Mouse (Mus musculus): ENCODE measurements around the gene Acyp2. TPM values are rescaled to one million over a fixed set of nuclear protein-coding genes. Genes with fewer than 3 reads are reported as not detected.

Gene Acyp2
- polyA plus RNA-seq, 1 experiment = 4.5 TPM

DNA sequence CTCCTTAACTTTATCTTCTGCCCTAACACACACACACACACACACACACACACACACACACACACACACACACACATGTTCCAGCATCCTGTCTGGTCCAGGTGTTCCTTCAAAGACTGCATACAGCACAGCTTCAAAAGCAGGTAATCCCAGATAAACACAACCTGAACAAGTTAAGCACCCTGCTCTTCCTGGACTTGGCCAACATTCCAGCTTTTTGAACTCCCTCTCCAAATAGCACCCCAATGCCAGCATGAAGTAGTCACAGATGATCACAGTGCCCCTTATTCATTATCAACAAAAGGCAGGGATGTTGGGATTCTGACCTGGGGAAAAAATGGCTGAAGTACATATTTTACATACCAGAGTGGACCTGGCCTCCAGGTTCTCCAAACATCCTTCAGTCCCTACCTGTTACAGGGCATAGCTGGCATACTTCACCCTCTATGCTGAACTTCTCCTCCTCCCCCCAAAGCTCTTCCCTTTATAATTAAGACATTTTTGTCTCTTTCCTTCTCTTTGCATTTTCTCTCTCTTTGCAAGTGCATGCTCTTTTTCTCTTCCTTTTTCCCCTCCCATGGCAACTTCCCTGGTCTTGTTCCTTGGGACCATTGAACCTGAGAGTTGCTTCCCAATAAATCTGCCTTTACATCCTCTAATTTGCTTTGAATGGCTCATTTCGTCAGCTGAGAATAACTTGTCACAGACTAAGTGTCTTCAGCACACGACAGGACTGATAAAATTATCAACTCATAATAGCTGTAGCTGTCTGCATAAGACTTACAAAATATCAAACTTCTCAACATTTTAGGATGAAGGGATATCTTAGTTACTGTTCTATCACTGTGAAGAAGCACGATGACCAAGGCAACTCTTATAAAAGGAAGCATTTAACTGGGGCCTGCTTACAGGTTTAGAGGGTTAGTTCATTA is 41.5 kb downstream of the Acyp2 start:
- no peaks in the 10 kb centered on the region for H3K4me1 ChIP-seq (ENCODE audit: control insufficient read depth, insufficient read depth, low read length)
- H3K4me3 ChIP-seq (ENCODE audit: insufficient read depth, low read length) = no peak overlapping the region

GRCm38 (mm10) chr11:30597259-30597658 is 52.1 kb downstream of the Acyp2 start:
- Histone ChIP-seq H3K27ac (ENCODE audit: insufficient read depth, low read depth, low read length) (no peak overlapping the region), H3K4me1 (ENCODE audit: control insufficient read depth, insufficient read depth, low read length) (no peaks in the 10 kb centered on the region), H3K4me3 (ENCODE audit: insufficient read depth, low read length) (no peak overlapping the region)
- TF ChIP-seq POLR2A (IDR thresholded peaks at IDR 0.05; ENCODE audit: borderline replicate concordance, low read depth, low read length) (no peak), CTCF (IDR thresholded peaks at IDR 0.05; ENCODE audit: low read depth, low read length) (no peak)

More for the DNA sequence above, 41.5 kb downstream of the Acyp2 start:
- TF ChIP-seq POLR2A (IDR thresholded peaks at IDR 0.05; ENCODE audit: borderline replicate concordance, low read depth, low read length) (no peak), CTCF (IDR thresholded peaks at IDR 0.05; ENCODE audit: low read depth, low read length) (no peak)
- no peak overlapping the region for H3K27ac ChIP-seq (ENCODE audit: insufficient read depth, low read depth, low read length)

- H3K27ac ChIP-seq (ENCODE audit: insufficient read depth, low read depth, low read length) = no peak overlapping the region
- no peak for TF ChIP-seq CTCF (IDR thresholded peaks at IDR 0.05; ENCODE audit: low read depth, low read length)
- TF ChIP-seq POLR2A (IDR thresholded peaks at IDR 0.05; ENCODE audit: borderline replicate concordance, low read depth, low read length) = no peak
- no peaks in the 10 kb centered on the region for H3K4me1 ChIP-seq (ENCODE audit: control insufficient read depth, insufficient read depth, low read length)
- H3K4me3 ChIP-seq (ENCODE audit: insufficient read depth, low read length) = no peak overlapping the region
These were observed 69.4 kb downstream of the Acyp2 start for GRCm38 (mm10) chr11:30580008-30580407.

DNA sequence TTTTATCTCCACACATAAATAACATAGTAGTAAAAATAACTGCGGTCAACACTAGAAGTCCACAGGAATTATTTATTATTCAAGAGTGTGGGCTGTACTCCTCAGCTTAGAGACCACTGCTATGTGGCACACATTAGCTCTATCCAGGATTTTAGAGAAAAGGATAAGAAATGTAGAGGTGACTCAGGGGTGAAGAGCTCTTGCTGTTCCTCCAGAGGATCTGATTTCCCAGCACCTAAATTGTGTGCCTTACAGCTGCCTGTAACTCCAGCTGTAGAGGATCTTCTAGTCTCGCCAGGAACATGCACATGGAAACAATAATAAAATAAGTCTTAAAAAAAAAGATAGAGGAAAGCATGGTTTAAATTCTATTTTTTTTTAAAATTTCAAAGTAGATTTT is 70.5 kb downstream of the Acyp2 start:
- no peak overlapping the region for H3K27ac ChIP-seq (ENCODE audit: insufficient read depth, low read depth, low read length)

GRCm38 (mm10) chr11:30572790-30573395 is 76.5 kb downstream of the Acyp2 start:
- H3K4me1 ChIP-seq (ENCODE audit: control insufficient read depth, insufficient read depth, low read length) = no peaks in the 10 kb centered on the region
- no peak overlapping the region for H3K27ac ChIP-seq (ENCODE audit: insufficient read depth, low read depth, low read length)
- TF ChIP-seq CTCF (IDR thresholded peaks at IDR 0.05; ENCODE audit: low read depth, low read length) (no peak), POLR2A (IDR thresholded peaks at IDR 0.05; ENCODE audit: borderline replicate concordance, low read depth, low read length) (no peak)
- H3K4me3 ChIP-seq (ENCODE audit: insufficient read depth, low read length) = no peak overlapping the region

More for the DNA sequence above, 70.5 kb downstream of the Acyp2 start:
- Histone ChIP-seq H3K4me3 (ENCODE audit: insufficient read depth, low read length) (no peak overlapping the region), H3K4me1 (ENCODE audit: control insufficient read depth, insufficient read depth, low read length) (no peaks in the 10 kb centered on the region)
- TF ChIP-seq POLR2A (IDR thresholded peaks at IDR 0.05; ENCODE audit: borderline replicate concordance, low read depth, low read length) = no peak
- no peak for TF ChIP-seq CTCF (IDR thresholded peaks at IDR 0.05; ENCODE audit: low read depth, low read length)

DNA sequence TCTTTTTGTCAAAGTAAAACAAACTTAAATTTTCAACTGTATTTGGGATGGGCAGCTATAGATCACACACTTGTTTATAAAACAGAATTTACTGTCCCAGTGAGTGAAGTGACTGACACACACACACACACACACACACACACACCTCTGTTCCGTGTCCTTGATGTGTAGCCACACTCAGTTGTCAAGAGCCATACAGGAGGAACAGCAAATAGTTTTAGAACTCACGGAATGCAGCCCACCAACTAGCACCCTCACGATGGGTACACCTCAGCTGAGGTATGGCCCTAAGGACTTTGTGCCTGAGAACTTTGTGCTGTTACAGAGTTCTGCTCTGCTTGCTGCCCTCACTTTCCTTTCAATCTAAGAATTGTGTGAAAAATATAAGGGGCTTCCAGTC is 78.8 kb downstream of the Acyp2 start:
- no peak overlapping the region for H3K27ac ChIP-seq (ENCODE audit: insufficient read depth, low read depth, low read length)
- no peaks in the 10 kb centered on the region for H3K4me1 ChIP-seq (ENCODE audit: control insufficient read depth, insufficient read depth, low read length)
- TF ChIP-seq POLR2A (IDR thresholded peaks at IDR 0.05; ENCODE audit: borderline replicate concordance, low read depth, low read length) (no peak), CTCF (IDR thresholded peaks at IDR 0.05; ENCODE audit: low read depth, low read length) (no peak)
- no peak overlapping the region for H3K4me3 ChIP-seq (ENCODE audit: insufficient read depth, low read length)

GRCm38 (mm10) chr11:30560215-30560614 is 89.2 kb downstream of the Acyp2 start:
- Histone ChIP-seq H3K4me1 (ENCODE audit: control insufficient read depth, insufficient read depth, low read length) (no peaks in the 10 kb centered on the region), H3K4me3 (ENCODE audit: insufficient read depth, low read length) (no peak overlapping the region), H3K27ac (ENCODE audit: insufficient read depth, low read depth, low read length) (no peak overlapping the region)
- TF ChIP-seq POLR2A (IDR thresholded peaks at IDR 0.05; ENCODE audit: borderline replicate concordance, low read depth, low read length) = no peak
- TF ChIP-seq CTCF (IDR thresholded peaks at IDR 0.05; ENCODE audit: low read depth, low read length) = no peak

DNA sequence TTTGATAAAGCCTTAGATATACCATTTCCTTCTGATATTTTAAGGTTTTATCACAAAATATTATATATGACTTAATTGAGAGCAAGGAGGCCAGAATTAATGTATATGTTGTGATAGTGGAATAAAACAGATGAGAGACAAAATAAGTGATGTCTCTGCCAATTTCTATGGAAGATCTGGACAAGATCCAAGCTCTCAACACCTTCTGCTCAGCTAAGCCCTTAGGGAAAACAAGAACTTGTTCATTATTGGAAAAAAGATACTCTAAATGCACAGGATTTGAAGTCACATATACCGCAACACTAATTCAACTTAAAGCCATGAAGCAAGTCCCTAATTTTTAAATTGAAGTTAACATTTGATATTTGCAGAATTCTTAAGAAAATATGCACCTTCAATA is 96.0 kb downstream of the Acyp2 start:
- Histone ChIP-seq H3K27ac (ENCODE audit: insufficient read depth, low read depth, low read length) (no peak overlapping the region), H3K4me3 (ENCODE audit: insufficient read depth, low read length) (no peak overlapping the region), H3K4me1 (ENCODE audit: control insufficient read depth, insufficient read depth, low read length) (no peaks in the 10 kb centered on the region)
- TF ChIP-seq POLR2A (IDR thresholded peaks at IDR 0.05; ENCODE audit: borderline replicate concordance, low read depth, low read length) = no peak
- TF ChIP-seq CTCF (IDR thresholded peaks at IDR 0.05; ENCODE audit: low read depth, low read length) = no peak

DNA sequence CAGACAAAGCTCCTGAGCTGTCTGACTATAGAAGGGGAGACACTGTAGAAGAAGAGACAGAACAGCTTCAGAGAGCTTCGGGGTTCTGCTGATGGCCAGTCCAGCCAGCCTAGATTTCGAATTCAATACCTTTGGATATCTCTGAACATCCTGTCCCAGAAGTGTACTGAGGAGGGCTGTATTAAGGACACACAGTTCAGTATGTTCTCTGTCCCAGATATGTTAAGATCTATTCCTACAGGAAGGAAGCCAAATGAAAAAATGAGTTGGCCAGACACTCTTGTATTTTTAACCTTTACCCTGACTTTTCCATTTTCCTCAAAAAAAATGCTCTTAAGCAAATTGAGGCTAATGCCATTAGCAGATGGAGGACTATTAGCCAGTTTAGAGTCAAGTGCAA is 132.3 kb downstream of the Acyp2 start:
- Histone ChIP-seq H3K27ac (ENCODE audit: insufficient read depth, low read depth, low read length) (no peak overlapping the region), H3K4me3 (ENCODE audit: insufficient read depth, low read length) (no peak overlapping the region), H3K4me1 (ENCODE audit: control insufficient read depth, insufficient read depth, low read length) (no peaks in the 10 kb centered on the region)
- TF ChIP-seq POLR2A (IDR thresholded peaks at IDR 0.05; ENCODE audit: borderline replicate concordance, low read depth, low read length) = no peak
- TF ChIP-seq CTCF (IDR thresholded peaks at IDR 0.05; ENCODE audit: low read depth, low read length) = no peak

- H3K4me1 ChIP-seq (ENCODE audit: control insufficient read depth, insufficient read depth, low read length) = no peaks in the 10 kb centered on the region
- H3K27ac ChIP-seq (ENCODE audit: insufficient read depth, low read depth, low read length) = no peak overlapping the region
- H3K4me3 ChIP-seq (ENCODE audit: insufficient read depth, low read length) = no peak overlapping the region
- no peak for TF ChIP-seq POLR2A (IDR thresholded peaks at IDR 0.05; ENCODE audit: borderline replicate concordance, low read depth, low read length)
- no peak for TF ChIP-seq CTCF (IDR thresholded peaks at IDR 0.05; ENCODE audit: low read depth, low read length)
These were observed 141.2 kb downstream of the Acyp2 start for GRCm38 (mm10) chr11:30508178-30508577.

Measured in bone marrow macrophage, adult 2 months (primary cell).